Mouse (Mus musculus): ENCODE results near the gene Ssh2. TPM values are rescaled to one million over a fixed set of nuclear protein-coding genes. Genes with fewer than 3 reads are reported as not detected.

Ssh2 gene
- polyA plus RNA-seq, 1 experiment, result 13.5 TPM

GRCm38 (mm10) chr11:77506273-77506672, 290.2 kb downstream of the Ssh2 start:
- Histone ChIP-seq H3K4me3 (ENCODE audit: insufficient read depth, low read length) (no peak overlapping the region), H3K27ac (ENCODE audit: insufficient read depth, low read length) (no peak overlapping the region), H3K4me1 (ENCODE audit: control insufficient read depth, insufficient read depth, low read length) (0 out of 2 replicates have a peak, but pooled peaks cover 3% of the 10 kb centered on the region)
- TF ChIP-seq POLR2A (IDR thresholded peaks at IDR 0.05; ENCODE audit: low read depth, low read length) (no peak), CTCF (IDR thresholded peaks at IDR 0.05; ENCODE audit: borderline replicate concordance, insufficient read depth, low read length) (no peak)

- H3K27ac ChIP-seq (ENCODE audit: insufficient read depth, low read length), result no peak overlapping the region
- 0 out of 2 replicates have a peak, but pooled peaks cover 3% of the 10 kb centered on the region for H3K4me1 ChIP-seq (ENCODE audit: control insufficient read depth, insufficient read depth, low read length)
- no peak overlapping the region for H3K4me3 ChIP-seq (ENCODE audit: insufficient read depth, low read length)
- no peak for TF ChIP-seq POLR2A (IDR thresholded peaks at IDR 0.05; ENCODE audit: low read depth, low read length)
- no peak for TF ChIP-seq CTCF (IDR thresholded peaks at IDR 0.05; ENCODE audit: borderline replicate concordance, insufficient read depth, low read length)
Measured at GRCm38 (mm10) chr11:77506941-77507340, 290.9 kb downstream of the Ssh2 start.

GRCm38 (mm10) chr11:77507426-77507825, 291.3 kb downstream of the Ssh2 start:
- no peak overlapping the region for H3K4me3 ChIP-seq (ENCODE audit: insufficient read depth, low read length)
- 0 out of 2 replicates have a peak, but pooled peaks cover 3% of the 10 kb centered on the region for H3K4me1 ChIP-seq (ENCODE audit: control insufficient read depth, insufficient read depth, low read length)
- H3K27ac ChIP-seq (ENCODE audit: insufficient read depth, low read length), result no peak overlapping the region
- TF ChIP-seq CTCF (IDR thresholded peaks at IDR 0.05; ENCODE audit: borderline replicate concordance, insufficient read depth, low read length) (no peak), POLR2A (IDR thresholded peaks at IDR 0.05; ENCODE audit: low read depth, low read length) (no peak)

GRCm38 (mm10) chr11:77508068-77509021, 292.3 kb downstream of the Ssh2 start:
- Histone ChIP-seq H3K4me3 (ENCODE audit: insufficient read depth, low read length) (no peak overlapping the region), H3K27ac (ENCODE audit: insufficient read depth, low read length) (0 out of 2 replicates have a peak overlapping the region, but pooled peaks have one; percentile 12)

More at GRCm38 (mm10) chr11:77508068-77509021, 292.3 kb downstream of the Ssh2 start:
- TF ChIP-seq CTCF (IDR thresholded peaks at IDR 0.05; ENCODE audit: borderline replicate concordance, insufficient read depth, low read length) (peak; percentile 40), POLR2A (IDR thresholded peaks at IDR 0.05; ENCODE audit: low read depth, low read length) (peak; percentile 62)
- H3K4me1 ChIP-seq (ENCODE audit: control insufficient read depth, insufficient read depth, low read length), result 0 out of 2 replicates have a peak, but pooled peaks cover under 1% of the 10 kb centered on the region

Other genes with a start within 250 kb of the Ssh2 start
- gene Slc6a4, start 217.7 kb upstream of the Ssh2 start, polyA plus RNA-seq (2011; ENCODE audit: insufficient read length, low read depth, missing spikeins), result 0.23 TPM in 1 of 2 replicates, not detected in the other
- gene Nsrp1, start 137.9 kb upstream of the Ssh2 start, polyA plus RNA-seq (2011; ENCODE audit: insufficient read length, low read depth, missing spikeins), result 19.4 and 23.8 TPM in 2 replicates
- gene Efcab5, start 27.3 kb upstream of the Ssh2 start, polyA plus RNA-seq (2011; ENCODE audit: insufficient read length, low read depth, missing spikeins), result 0.46 and 0.50 TPM in 2 replicates
- gene Coro6, start 246.1 kb downstream of the Ssh2 start, polyA plus RNA-seq (2011; ENCODE audit: insufficient read length, low read depth, missing spikeins), result 2.1 and 4.7 TPM in 2 replicates